10 mouse cellular contexts compared by ENCODE assay signal in genomic region chr19:57195169-57195930, GRCm38 (mm10).
DNase-seq lines count a peak whose midpoint lies in the region; ATAC-seq and TF ChIP-seq lines count a peak whose summit lies in the region.
"Had no signal": no experiment of that assay in that cellular context is flagged by ENCODE, and none has a peak within 500 bp of the region (broad histone marks: within the 10 kb centered on the region; RNA-seq: fewer than 3 reads in every experiment).

No protein-coding gene starts in this region.

- H3K4me3 ChIP-seq in cerebellum, adult 2 months (replicated peaks; ENCODE audit: insufficient read depth, low read depth, low read length), result peak overlapping the region; percentile 62
- no peak overlapping the region for H3K4me3 ChIP-seq in lung, embryonic 15.5 days
- peak overlapping the region; percentile 64 for H3K4me3 ChIP-seq in heart, embryonic 13.5 days
- peak overlapping the region; percentile 46; the same call in 1 of the 2 replicates for H3K4me3 ChIP-seq in midbrain, embryonic 16.5 days (ENCODE audit: low read depth, low read length)
- H3K4me3 ChIP-seq: liver, embryonic 13.5 days had no signal

- no peaks in the 10 kb centered on the region for H3K9me3 ChIP-seq in lung, embryonic 15.5 days
- no peaks in the 10 kb centered on the region for H3K9me3 ChIP-seq in heart, embryonic 13.5 days
- H3K9me3 ChIP-seq in midbrain, embryonic 16.5 days (replicated peaks; ENCODE audit: control insufficient read depth, low read length, poor library complexity, severe bottlenecking), result no peaks in the 10 kb centered on the region
- H3K9me3 ChIP-seq: liver, embryonic 13.5 days had no signal

- H3K9ac ChIP-seq in lung, embryonic 15.5 days, result no peak overlapping the region
- H3K9ac ChIP-seq in heart, embryonic 13.5 days, result peak overlapping the region; percentile 84
- peak overlapping the region; percentile 18; the same call in 1 of the 2 replicates for H3K9ac ChIP-seq in midbrain, embryonic 16.5 days (ENCODE audit: low read depth, low read length)
- H3K9ac ChIP-seq: liver, embryonic 13.5 days had no signal

- ATAC-seq in lung, embryonic 15.5 days (ENCODE audit: borderline replicate concordance, extremely low read depth, low FRiP score, low TSS enrichment), result no peak
- ATAC-seq in heart, embryonic 13.5 days (ENCODE audit: extremely low read depth, insufficient number of reproducible peaks, low FRiP score, low TSS enrichment), result no peak
- ATAC-seq in midbrain, embryonic 16.5 days, result no peak
- no peak for ATAC-seq in megakaryocyte, adult 5-6 weeks (ENCODE audit: poor library complexity, severe bottlenecking)

- no peak for TF ChIP-seq POLR2A in cerebellum, adult 2 months (IDR thresholded peaks at IDR 0.05; ENCODE audit: borderline replicate concordance, insufficient read depth, low read length)

- no peak for TF ChIP-seq CTCF in cerebellum, adult 2 months (IDR thresholded peaks at IDR 0.05; ENCODE audit: borderline replicate concordance, insufficient read depth, low read depth, low read length)

- H3K4me1 ChIP-seq in cerebellum, adult 2 months (ENCODE audit: control insufficient read depth, insufficient read depth, low read length), result peaks cover 48% of the 10 kb centered on the region
- peaks cover 58% of the 10 kb centered on the region for H3K4me1 ChIP-seq in lung, embryonic 15.5 days
- H3K4me1 ChIP-seq in heart, embryonic 13.5 days, result peaks cover 66% of the 10 kb centered on the region
- H3K4me1 ChIP-seq in midbrain, embryonic 16.5 days (ENCODE audit: control insufficient read depth, insufficient read depth, low read length), result peaks cover 33% of the 10 kb centered on the region

- peak overlapping the region; percentile 94 for H3K27ac ChIP-seq in cerebellum, adult 2 months (ENCODE audit: insufficient read depth, low read length)
- H3K27ac ChIP-seq in lung, embryonic 15.5 days, result no peak overlapping the region
- peak overlapping the region; percentile 87 for H3K27ac ChIP-seq in heart, embryonic 13.5 days (replicated peaks)
- H3K27ac ChIP-seq in midbrain, embryonic 16.5 days (ENCODE audit: low read length), result peak overlapping the region; percentile 21; the same call in 1 of the 2 replicates
- H3K27ac ChIP-seq: liver, embryonic 13.5 days had no signal

- no peaks in the 10 kb centered on the region for H3K27me3 ChIP-seq in cerebellum, adult 2 months (ENCODE audit: control insufficient read depth, insufficient read depth, low read length)
- peaks cover 18% of the 10 kb centered on the region; the same call in 1 of the 2 replicates for H3K27me3 ChIP-seq in lung, embryonic 15.5 days
- H3K27me3 ChIP-seq in heart, embryonic 13.5 days (replicated peaks), result no peaks in the 10 kb centered on the region; the same call in 1 of the 2 replicates
- H3K27me3 ChIP-seq in midbrain, embryonic 16.5 days (ENCODE audit: control insufficient read depth, insufficient read depth, low read depth, low read length), result no peaks in the 10 kb centered on the region; the same call in none of the 2 replicates

- H3K36me3 ChIP-seq in lung, embryonic 15.5 days, result no peaks in the 10 kb centered on the region
- H3K36me3 ChIP-seq in heart, embryonic 13.5 days, result peaks cover 6% of the 10 kb centered on the region; the same call in 1 of the 2 replicates
- no peaks in the 10 kb centered on the region for H3K36me3 ChIP-seq in midbrain, embryonic 16.5 days (ENCODE audit: control insufficient read depth, insufficient read depth, low read length)
- H3K36me3 ChIP-seq: liver, embryonic 13.5 days had no signal

- 0 out of 2 replicates have a peak overlapping the region, but pooled peaks have one; percentile 78 for H3K4me2 ChIP-seq in lung, embryonic 15.5 days
- peak overlapping the region; percentile 85 for H3K4me2 ChIP-seq in heart, embryonic 13.5 days
- H3K4me2 ChIP-seq in midbrain, embryonic 16.5 days (ENCODE audit: low read length), result peak overlapping the region; percentile 66

- peak; percentile 69 for DNase-seq in cerebellum, adult 2 months
- no peak for DNase-seq in cerebellum, adult 8-10 months
- no peak for DNase-seq in lung, adult 18-20 months
- DNase-seq in gastrocnemius, adult 8-10 months (ENCODE audit: low spot score in 2 of 2), result no peak
- DNase-seq: kidney, postnatal 10 days; liver, embryonic 13.5 days had no signal

- 17% methylated on average over 11 of the region's 11 CpGs for WGBS in cerebellum, adult 2 months
- WGBS in lung, embryonic 15.5 days, result 87% methylated on average over 11 of the region's 11 CpGs
- 56% methylated on average over 11 of the region's 11 CpGs for WGBS in heart, embryonic 13.5 days
- WGBS in midbrain, embryonic 16.5 days, result 89% methylated on average over 11 of the region's 11 CpGs

Comparison
In these comparisons a context has a peak if more than half of its experiments do, and no peak if none do; other contexts are left out.
1. DNase-seq: peak in cerebellum, adult 2 months (2 of 2); none in cerebellum, adult 8-10 months (single experiment), lung, adult 18-20 months (0 of 2) and gastrocnemius, adult 8-10 months (0 of 2).
2. Peak in every context shown above with its lines, with median percentiles within 50 percentile points of each other: H3K4me2 ChIP-seq.